Mouse (Mus musculus): Measurements from ENCODE around the gene Snrpc.
"Not testable (repeated sequence)": the region's sequence is repeated elsewhere in the genome, so short reads cannot be mapped to it uniquely, and the experiment has no call there.

Gene Snrpc

DNA sequence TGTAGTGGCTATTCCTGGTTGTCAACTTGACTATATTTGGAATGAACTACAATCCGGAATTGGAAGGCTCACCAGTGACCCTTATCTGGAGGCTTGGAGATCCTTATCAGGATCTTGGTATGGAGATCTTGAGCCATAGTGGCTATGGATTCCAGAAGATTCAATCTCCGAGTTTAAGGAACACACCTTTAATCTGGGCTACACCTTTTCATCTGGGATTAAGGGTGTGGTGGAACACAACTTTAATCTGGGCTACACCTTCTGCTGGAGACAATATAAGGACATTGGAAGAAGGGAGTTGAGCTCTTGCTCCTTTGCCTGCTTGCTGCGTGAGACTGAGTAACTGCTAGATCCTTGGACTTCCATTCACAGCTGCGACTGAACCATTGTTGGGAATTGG, at the start of gene Snrpc:
TSS of gene Snrpc (plus strand) at position 301 of the 400 bp plus-strand sequence.
- not testable (repeated sequence) for DNase-seq (ENCODE audit: low spot score in 2 of 2)

DNA sequence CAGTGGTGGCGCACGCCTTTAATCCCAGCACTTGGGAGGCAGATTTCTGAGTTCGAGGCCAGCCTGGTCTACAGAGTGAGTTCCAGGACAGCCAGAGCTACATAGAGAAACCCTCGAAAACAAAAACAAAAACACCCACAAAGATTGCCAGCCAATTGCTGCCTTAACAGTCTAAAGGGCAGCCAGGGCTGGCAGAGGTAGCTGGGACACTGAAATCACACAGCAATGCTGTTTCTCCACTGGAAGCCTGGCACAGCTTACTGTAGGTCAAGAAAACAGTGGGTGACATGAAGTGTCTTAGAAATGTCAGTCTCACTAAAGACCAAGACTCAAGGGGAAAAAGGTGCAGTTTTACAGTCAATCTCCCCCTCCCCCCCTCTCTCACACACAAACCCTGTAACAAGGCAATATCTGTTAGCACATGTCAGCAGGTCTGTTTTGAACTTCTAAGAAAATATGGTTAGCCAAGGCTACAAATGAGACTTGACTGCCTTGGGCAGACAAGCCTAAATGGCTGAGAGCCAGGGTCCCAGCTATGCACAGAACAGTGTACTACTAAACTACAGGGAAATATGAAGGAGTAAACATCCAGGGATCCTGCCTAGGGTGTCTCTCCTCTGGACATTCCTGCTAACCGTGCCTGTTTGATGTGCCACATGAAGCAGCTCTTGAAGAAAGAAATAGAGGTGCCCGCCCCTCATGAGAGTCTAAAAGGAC, 49.3 kb upstream of the Snrpc start:
- no peak for DNase-seq (ENCODE audit: low spot score in 2 of 2)

DNA sequence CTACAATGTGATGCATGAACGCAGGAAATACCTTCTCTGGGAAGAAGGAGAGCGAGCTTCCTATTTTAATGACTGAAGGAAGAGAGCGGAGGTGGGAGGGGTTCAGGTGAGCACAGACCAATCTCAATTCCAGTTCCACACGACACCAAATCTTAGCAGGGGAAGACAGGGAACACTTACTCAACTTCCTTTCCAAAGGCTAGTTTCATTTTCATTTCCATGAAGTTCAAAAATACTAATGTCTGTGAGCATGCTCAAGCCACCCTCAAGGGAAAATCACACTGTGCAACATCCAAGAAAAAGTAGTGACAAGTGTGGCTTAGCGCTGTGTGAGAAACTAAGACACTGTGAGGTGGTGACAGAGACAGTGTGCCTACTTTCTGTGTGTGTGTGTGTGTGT, 47.9 kb upstream of the Snrpc start:
- no peak for DNase-seq (ENCODE audit: low spot score in 2 of 2)

DNA sequence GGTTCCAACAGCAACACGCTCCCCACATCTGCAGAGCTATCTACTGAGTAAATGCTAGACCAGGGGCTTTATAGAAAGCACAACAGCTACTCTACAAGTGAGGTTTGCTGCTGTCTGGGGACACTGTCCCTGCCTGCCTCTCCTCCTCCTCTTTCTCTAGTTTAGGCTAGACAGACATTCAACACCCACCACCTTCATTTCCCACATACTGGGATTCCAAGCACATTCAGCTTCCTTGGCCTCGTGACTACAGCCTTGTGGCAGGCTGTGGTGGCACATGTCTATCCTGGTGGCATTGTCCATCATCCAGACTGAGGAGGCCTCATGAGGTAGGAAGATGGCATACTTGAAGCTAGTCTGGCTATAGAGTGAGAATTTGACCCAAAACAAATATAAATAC, 47.0 kb upstream of the Snrpc start:
- DNase-seq (ENCODE audit: low spot score in 2 of 2) = no peak

DNA sequence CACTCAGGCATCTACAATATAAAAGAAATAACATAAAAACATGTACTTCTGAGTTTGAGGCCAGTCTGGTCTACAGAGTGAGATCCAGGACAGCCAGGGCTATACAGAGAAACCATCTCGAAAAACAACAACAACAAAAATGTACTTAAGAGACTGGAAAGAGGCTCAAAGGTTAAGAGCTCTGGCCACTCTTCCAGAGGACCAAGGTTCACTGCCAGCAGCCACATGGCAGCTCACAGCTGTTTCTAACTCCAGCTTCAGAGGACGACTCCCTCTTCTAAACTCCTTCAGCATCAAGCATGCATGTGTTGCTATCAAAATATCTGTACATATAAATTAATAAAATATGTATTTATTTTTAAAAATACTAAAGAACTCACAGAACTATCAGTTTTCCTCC, 46.4 kb upstream of the Snrpc start:
- no peak for DNase-seq (ENCODE audit: low spot score in 2 of 2)

DNA sequence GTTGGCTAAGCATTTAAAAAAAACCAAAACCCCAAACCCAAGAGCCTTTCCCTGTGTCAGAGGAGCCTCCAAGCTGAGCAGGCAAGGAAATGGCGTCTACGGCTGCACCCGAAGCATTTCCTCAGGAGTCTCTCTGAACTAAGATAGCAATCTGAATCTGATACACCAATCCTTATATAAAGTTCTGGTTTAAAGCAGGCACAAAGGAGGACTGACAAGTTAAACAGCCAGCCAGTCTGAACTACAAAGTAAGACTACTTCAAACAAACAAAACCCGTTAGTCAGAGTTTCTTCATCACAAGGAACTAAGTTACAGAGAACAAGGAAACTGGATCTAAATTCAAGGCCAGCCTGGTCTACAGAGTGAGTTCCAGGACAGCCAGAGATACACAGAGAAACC, 45.4 kb upstream of the Snrpc start:
- no peak for DNase-seq (ENCODE audit: low spot score in 2 of 2)

GRCm38 (mm10) chr17:27793144-27793543, 44.8 kb upstream of the Snrpc start:
- no peak for DNase-seq (ENCODE audit: low spot score in 2 of 2)

DNA sequence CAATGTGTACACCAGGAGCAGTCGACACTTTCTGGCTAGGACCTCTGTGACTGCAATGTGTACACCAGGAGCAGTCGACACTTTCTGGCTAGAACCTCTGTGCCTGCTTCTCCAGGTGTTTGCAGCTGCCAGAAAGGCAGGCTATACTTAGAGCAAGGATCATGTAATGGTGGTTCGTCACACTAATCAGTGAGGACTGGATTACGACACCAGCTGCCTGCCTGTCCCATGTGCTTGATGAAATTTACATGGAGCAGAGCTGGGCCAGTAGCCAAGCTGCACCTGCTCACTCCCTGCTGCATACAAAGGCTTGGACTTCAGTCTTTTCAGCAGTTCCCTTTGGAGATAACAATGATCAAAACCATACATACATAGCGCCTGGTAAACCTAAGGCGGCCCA, 41.2 kb upstream of the Snrpc start:
- no peak for DNase-seq (ENCODE audit: low spot score in 2 of 2)

GRCm38 (mm10) chr17:27797341-27797872, 40.5 kb upstream of the Snrpc start:
- no peak for DNase-seq (ENCODE audit: low spot score in 2 of 2)

DNA sequence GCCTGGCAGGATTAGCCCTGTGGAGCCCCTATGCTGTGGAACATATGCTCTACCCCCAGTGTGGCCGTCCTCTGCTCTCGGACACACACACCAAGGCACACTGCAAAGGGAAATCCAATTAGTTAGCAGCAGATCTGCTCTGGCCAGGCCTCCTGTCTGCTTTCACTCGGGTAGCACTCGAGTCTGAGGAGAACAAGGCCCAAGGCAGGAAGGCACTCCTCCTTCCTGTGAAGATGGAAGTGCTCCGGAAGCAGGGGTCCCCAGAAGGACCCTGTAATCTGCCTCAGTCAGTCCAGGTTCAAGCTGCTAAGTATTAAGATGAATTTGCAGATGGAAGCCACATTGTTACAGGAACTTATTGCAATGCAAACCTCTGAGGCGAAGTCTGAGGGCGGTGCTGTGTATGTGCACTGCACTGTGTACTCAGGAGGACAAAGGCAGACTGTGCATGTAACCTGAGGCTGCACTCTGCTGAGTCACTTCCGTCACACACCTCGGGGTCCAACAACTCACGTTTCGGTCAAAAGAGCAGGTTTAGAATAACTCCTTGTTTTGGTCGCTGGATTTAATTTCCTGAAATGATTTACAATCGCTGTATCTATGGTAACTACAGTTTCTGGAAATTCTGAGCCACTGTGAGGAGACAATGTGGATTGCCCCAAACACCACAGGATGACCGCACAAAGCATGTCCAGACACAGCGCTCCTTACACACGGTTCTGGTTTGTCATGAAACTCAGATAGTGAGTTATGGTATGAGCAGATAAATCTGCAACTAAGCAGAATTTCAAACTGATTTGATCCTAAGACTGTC, 38.0 kb upstream of the Snrpc start:
- no peak for DNase-seq (ENCODE audit: low spot score in 2 of 2)

DNA sequence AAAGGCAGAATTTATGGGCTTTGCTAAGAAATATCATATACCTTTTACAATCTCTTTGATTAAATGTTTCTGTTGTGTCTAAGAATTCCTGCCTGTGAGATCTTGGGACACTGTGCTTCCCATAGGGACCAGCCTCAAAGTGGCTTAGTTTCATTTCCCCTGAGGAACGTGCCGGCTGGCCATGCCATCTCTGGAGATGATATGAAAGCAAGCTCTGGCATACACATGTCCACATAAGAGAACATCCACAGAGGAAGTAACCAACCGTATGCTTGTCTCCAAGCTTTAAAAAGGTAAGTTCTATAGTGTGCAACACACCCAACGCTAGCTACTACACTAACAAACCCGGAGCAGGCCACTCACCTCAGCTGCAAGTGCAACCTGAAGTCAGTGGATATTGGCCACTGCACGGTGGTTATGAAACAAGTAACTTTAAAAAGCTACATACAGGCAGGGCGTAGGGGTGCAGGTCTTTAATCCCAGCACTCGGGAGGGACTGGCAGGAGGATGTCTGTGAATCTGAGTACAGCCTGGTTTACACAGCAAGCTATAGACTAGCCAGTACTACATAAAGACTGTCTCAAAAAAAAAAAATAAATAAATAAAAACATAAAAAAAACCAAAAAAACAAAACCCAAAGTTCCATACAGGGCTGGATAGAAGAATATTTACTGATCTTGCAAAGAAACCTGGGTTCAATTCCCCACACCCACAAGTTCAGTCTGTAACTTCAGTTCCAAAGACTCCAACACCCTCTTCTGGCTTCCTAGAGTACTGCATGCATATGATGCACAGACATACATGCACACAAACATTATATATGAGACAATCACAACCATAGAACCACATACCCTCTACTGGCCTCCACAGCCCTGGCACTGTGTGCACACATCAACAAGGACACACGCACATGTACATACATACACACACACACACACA, 37.0 kb upstream of the Snrpc start:
- DNase-seq (ENCODE audit: low spot score in 2 of 2) = no peak

DNA sequence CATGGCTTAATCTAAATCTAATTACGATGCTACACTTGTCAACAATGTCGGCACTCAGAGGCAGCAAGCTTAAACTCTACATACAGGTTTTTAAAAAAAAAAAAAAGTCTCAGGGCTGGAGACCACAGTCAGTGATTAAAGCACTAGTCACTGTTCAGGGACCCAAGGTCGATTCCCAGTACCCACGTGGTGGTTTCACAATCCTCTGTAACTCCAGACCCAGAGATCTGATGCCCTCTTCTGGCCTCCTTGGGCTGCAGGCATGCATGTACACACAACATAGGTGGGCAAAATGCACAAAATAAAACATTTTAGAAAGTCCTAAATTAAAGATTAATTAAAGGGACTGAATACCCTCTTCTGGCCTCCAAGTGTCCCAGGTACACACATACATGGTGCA, 34.2 kb upstream of the Snrpc start:
- no peak for DNase-seq (ENCODE audit: low spot score in 2 of 2)

- no peak for DNase-seq (ENCODE audit: low spot score in 2 of 2)
Observed at GRCm38 (mm10) chr17:27804156-27804690, 33.7 kb upstream of the Snrpc start.

- DNase-seq (ENCODE audit: low spot score in 2 of 2) = no peak
Observed at GRCm38 (mm10) chr17:27804803-27805770, 32.9 kb upstream of the Snrpc start.

DNA sequence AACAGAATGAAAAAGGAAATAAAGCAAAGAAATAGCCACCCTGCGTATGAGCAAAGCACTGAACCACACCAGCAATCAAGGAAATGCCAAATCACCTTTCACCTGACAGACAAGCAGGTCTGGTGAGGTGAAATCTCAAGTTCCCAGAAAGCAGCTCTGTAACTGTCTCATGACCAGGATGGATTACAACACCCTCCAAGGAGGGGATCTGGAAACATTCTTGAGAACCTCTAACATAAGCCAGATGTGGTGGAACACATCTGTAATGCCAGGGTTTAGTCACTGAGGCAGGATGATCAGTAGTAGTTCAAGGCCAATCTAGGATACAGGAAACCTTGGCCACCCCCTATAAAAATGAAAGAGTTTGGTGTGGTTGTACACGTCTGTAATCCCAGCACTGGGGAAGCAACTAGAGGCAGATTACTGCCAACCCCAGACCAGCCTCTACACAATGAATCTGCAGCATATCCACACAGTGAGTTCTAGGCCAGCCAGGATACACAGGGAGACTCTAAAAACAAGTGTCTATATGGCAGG, 30.3 kb upstream of the Snrpc start:
- DNase-seq (ENCODE audit: low spot score in 2 of 2) = no peak

GRCm38 (mm10) chr17:27810569-27811331, 27.2 kb upstream of the Snrpc start:
- DNase-seq (ENCODE audit: low spot score in 2 of 2) = no peak

DNA sequence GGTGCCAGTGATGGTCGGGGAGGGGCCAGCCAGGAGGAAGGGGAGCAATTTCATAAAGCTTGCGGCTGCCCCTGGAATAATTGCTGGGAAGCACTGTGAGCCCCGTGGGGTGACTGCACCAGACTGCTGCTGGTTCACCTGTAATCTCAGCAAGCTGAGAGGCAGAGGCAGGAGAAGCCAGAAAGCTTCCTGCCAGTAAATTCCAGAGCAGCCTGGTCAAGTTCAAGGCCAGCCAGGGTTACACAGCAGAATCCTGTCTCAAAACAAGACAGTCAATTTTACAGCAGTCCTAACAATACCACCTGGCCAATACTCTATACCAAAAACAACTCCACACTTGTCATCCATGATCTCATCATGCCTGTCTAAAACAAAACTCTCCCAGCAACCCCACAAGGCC, 26.0 kb upstream of the Snrpc start:
- no peak for DNase-seq (ENCODE audit: low spot score in 2 of 2)

GRCm38 (mm10) chr17:27814606-27815005, 23.3 kb upstream of the Snrpc start:
- no peak for DNase-seq (ENCODE audit: low spot score in 2 of 2)

DNA sequence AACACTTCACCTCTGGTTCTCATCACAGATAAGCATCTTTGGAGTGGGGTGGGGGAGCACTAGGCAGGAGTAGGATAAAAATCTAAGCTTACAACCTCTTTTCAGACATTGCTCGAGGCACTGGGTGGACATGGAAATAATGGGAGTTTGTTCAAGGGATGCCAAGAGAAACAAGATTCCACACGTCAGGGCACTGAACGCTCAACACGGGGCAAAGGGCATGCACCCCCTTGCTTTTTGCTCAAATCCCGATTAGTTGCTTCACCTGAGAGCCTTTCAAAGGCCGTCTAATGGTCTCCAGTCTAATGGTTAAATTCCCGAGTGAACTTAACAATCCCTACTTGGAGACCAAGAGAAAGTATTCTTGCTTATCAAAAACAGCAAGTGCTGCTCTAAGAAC, 18.9 kb upstream of the Snrpc start:
- DNase-seq (ENCODE audit: low spot score in 2 of 2) = no peak
